Mouse (Mus musculus): ENCODE data around the gene Fbrs. TPM values are rescaled to one million over a fixed set of nuclear protein-coding genes. Genes with fewer than 3 reads are reported as not detected.
"Not testable (repeated sequence)": the region's sequence is repeated elsewhere in the genome, so short reads cannot be mapped to it uniquely, and the experiment has no call there.

The Fbrs gene
- total RNA-seq (2014; fragmentation: Nextera tagmentation) (86.2 and 111 TPM in 2 replicates), total RNA-seq (2017) (11.8 and 17.7 TPM in 2 replicates)

GRCm38 (mm10) chr7:127478635-127479317 is at the start of gene Fbrs:
Fbrs (plus strand) TSS chr7:127479199.
- peak; percentile 41 for ATAC-seq (replicated peaks; ENCODE audit: low FRiP score, low TSS enrichment, poor library complexity, severe bottlenecking)

GRCm38 (mm10) chr7:127435206-127435605 is 43.8 kb upstream of the Fbrs start:
- no peak for ATAC-seq (replicated peaks; ENCODE audit: low FRiP score, low TSS enrichment, poor library complexity, severe bottlenecking)

- ATAC-seq (replicated peaks; ENCODE audit: low FRiP score, low TSS enrichment, poor library complexity, severe bottlenecking): no peak
Observed at GRCm38 (mm10) chr7:127437724-127438123, 41.3 kb upstream of the Fbrs start.

- no peak for ATAC-seq (replicated peaks; ENCODE audit: low FRiP score, low TSS enrichment, poor library complexity, severe bottlenecking)
Observed at GRCm38 (mm10) chr7:127443976-127444375, 35.0 kb upstream of the Fbrs start.

GRCm38 (mm10) chr7:127448521-127449300 is 30.3 kb upstream of the Fbrs start, which contains the start of gene Zfp689:
Zfp689 (minus strand) TSS chr7:127449158.
- ATAC-seq (replicated peaks; ENCODE audit: low FRiP score, low TSS enrichment, poor library complexity, severe bottlenecking): peak; percentile 90

GRCm38 (mm10) chr7:127449966-127450365 is 29.0 kb upstream of the Fbrs start:
- ATAC-seq (replicated peaks; ENCODE audit: low FRiP score, low TSS enrichment, poor library complexity, severe bottlenecking): no peak

GRCm38 (mm10) chr7:127453056-127453455 is 25.9 kb upstream of the Fbrs start:
- ATAC-seq (replicated peaks; ENCODE audit: low FRiP score, low TSS enrichment, poor library complexity, severe bottlenecking): no peak

- no peak for ATAC-seq (replicated peaks; ENCODE audit: low FRiP score, low TSS enrichment, poor library complexity, severe bottlenecking)
Observed at GRCm38 (mm10) chr7:127454905-127455304, 24.1 kb upstream of the Fbrs start.

- ATAC-seq (replicated peaks; ENCODE audit: low FRiP score, low TSS enrichment, poor library complexity, severe bottlenecking): not testable (repeated sequence)
Observed at GRCm38 (mm10) chr7:127458371-127459122, 20.5 kb upstream of the Fbrs start.

GRCm38 (mm10) chr7:127459311-127459710 is 19.7 kb upstream of the Fbrs start, which contains the start of gene Prr14:
Prr14 (plus strand) TSS chr7:127459611.
- not testable (repeated sequence) for ATAC-seq (replicated peaks; ENCODE audit: low FRiP score, low TSS enrichment, poor library complexity, severe bottlenecking)

GRCm38 (mm10) chr7:127465191-127465590 is 13.8 kb upstream of the Fbrs start:
- ATAC-seq (replicated peaks; ENCODE audit: low FRiP score, low TSS enrichment, poor library complexity, severe bottlenecking): no peak

GRCm38 (mm10) chr7:127465670-127466069 is 13.3 kb upstream of the Fbrs start:
- ATAC-seq (replicated peaks; ENCODE audit: low FRiP score, low TSS enrichment, poor library complexity, severe bottlenecking): peak; percentile 71

- ATAC-seq (replicated peaks; ENCODE audit: low FRiP score, low TSS enrichment, poor library complexity, severe bottlenecking): no peak
Observed at GRCm38 (mm10) chr7:127466606-127467005, 12.4 kb upstream of the Fbrs start.

- ATAC-seq (replicated peaks; ENCODE audit: low FRiP score, low TSS enrichment, poor library complexity, severe bottlenecking): 0 out of 2 replicates have a peak, but pooled peaks have one; percentile 27
Observed at GRCm38 (mm10) chr7:127470011-127470715, 8.8 kb upstream of the Fbrs start.

GRCm38 (mm10) chr7:127470743-127471645 is 8.0 kb upstream of the Fbrs start:
- ATAC-seq (replicated peaks; ENCODE audit: low FRiP score, low TSS enrichment, poor library complexity, severe bottlenecking): peak; percentile 85

GRCm38 (mm10) chr7:127471646-127472010 is 7.4 kb upstream of the Fbrs start:
- peak; percentile 18; the same call in 1 of the 2 replicates for ATAC-seq (replicated peaks; ENCODE audit: low FRiP score, low TSS enrichment, poor library complexity, severe bottlenecking)

GRCm38 (mm10) chr7:127472060-127472459 is 6.9 kb upstream of the Fbrs start:
- ATAC-seq (replicated peaks; ENCODE audit: low FRiP score, low TSS enrichment, poor library complexity, severe bottlenecking): no peak

- ATAC-seq (replicated peaks; ENCODE audit: low FRiP score, low TSS enrichment, poor library complexity, severe bottlenecking): no peak
Observed at GRCm38 (mm10) chr7:127473705-127474104, 5.3 kb upstream of the Fbrs start.

Data from megakaryocyte-erythroid progenitor cell, adult 5-6 weeks (primary cell).